Mouse (Mus musculus) left cerebral cortex, postnatal 25 days (tissue): ENCODE data around the gene Lbhd2. TPM values are rescaled to one million over a fixed set of nuclear protein-coding genes. Genes with fewer than 3 reads are reported as not detected.

Experiments
- DNase-seq, 2 experiments: peaks; one replicate each; pipeline ENCODE4 v3.0.0; 2022; ENCODE audit warnings: low spot score in 2 of 2, mixed read lengths in 1 of 2
- intact Hi-C: fragments of 180-260 bp; cut with DNase I; formaldehyde crosslinking; loops from one replicate; pipeline ENCODE4 v1.15.1; 2025
- total RNA-seq, 2 experiments: library from RNA; stranded (reverse); gene quantifications; 2 replicates each; pipeline ENCODE4 v1.2.3; 2021

Lbhd2 gene
- total RNA-seq, 2 experiments from 2014 or later = 1.5 to 2.5 TPM

GRCm38 (mm10) chr12:111396997-111397396, 9.6 kb upstream of the Lbhd2 start:
- intact Hi-C loops = no loop called here
- peak in 1 of 2 experiments; percentile 28 for DNase-seq

- peak; percentile 78 to 83 for DNase-seq
- intact Hi-C loops = no loop called here
Measured at GRCm38 (mm10) chr12:111401454-111402184, 5.0 kb upstream of the Lbhd2 start.

GRCm38 (mm10) chr12:111404880-111405279, 1.7 kb upstream of the Lbhd2 start:
- DNase-seq = no peak
- intact Hi-C loops = no loop called here

GRCm38 (mm10) chr12:111409583-111409982, 3.0 kb downstream of the Lbhd2 start:
- intact Hi-C loops = no loop called here
- DNase-seq = no peak

GRCm38 (mm10) chr12:111411631-111412355, 5.2 kb downstream of the Lbhd2 start:
- no peak for DNase-seq
- intact Hi-C loops = no loop called here

- intact Hi-C loops = no loop called here
- no peak for DNase-seq
Measured at GRCm38 (mm10) chr12:111412581-111413284, 6.1 kb downstream of the Lbhd2 start.

- DNase-seq = peak; percentile 84 to 91
- intact Hi-C loops = no loop called here
Measured at GRCm38 (mm10) chr12:111413300-111413699, 6.7 kb downstream of the Lbhd2 start.

- DNase-seq = no peak
- intact Hi-C loops = no loop called here
Measured at GRCm38 (mm10) chr12:111416921-111417779, 10.5 kb downstream of the Lbhd2 start, which contains the start of gene Exoc3l4. TSS of gene Exoc3l4 (plus strand) at chr12:111417017.

GRCm38 (mm10) chr12:111419918-111420317, 13.3 kb downstream of the Lbhd2 start:
- DNase-seq = no peak
- intact Hi-C loops = loop anchor here (10.0 kb wide), 1 partner anchor 225 kb away; no protein-coding TSS in a partner anchor

- intact Hi-C loops = loop anchor here (10.0 kb wide), 1 partner anchor 224 kb away; no protein-coding TSS in a partner anchor
- DNase-seq = no peak
Measured at GRCm38 (mm10) chr12:111420946-111421709, 14.5 kb downstream of the Lbhd2 start.

GRCm38 (mm10) chr12:111422852-111423251, 16.2 kb downstream of the Lbhd2 start:
- intact Hi-C loops = loop anchor here (10.0 kb wide), 1 partner anchor 222 kb away; no protein-coding TSS in a partner anchor

GRCm38 (mm10) chr12:111423570-111424129, 17.0 kb downstream of the Lbhd2 start:
- intact Hi-C loops = loop anchor here (2.0 to 10.0 kb wide), 2 partner anchors 45 to 221 kb away; no protein-coding TSS in a partner anchor

More at GRCm38 (mm10) chr12:111422852-111423251, 16.2 kb downstream of the Lbhd2 start:
- no peak for DNase-seq

GRCm38 (mm10) chr12:111424547-111424946, 17.9 kb downstream of the Lbhd2 start:
- intact Hi-C loops = loop anchor here (2.0 to 10.0 kb wide), 2 partner anchors 44 to 220 kb away; no protein-coding TSS in a partner anchor
- no peak for DNase-seq

More at GRCm38 (mm10) chr12:111423570-111424129, 17.0 kb downstream of the Lbhd2 start:
- no peak for DNase-seq

GRCm38 (mm10) chr12:111425258-111425657, 18.6 kb downstream of the Lbhd2 start:
- intact Hi-C loops = loop anchor here (1.0 to 10.0 kb wide), 3 partner anchors 44 to 220 kb away; no protein-coding TSS in a partner anchor
- DNase-seq = peak; percentile 79 to 83

- intact Hi-C loops = loop anchor here (1.0 to 10.0 kb wide), 4 partner anchors 33 to 219 kb away; no protein-coding TSS in a partner anchor
- DNase-seq = peak; percentile 90 to 93
Measured at GRCm38 (mm10) chr12:111425789-111426460, 19.3 kb downstream of the Lbhd2 start.

- intact Hi-C loops = loop anchor here (10.0 kb wide), 1 partner anchor 217 kb away; no protein-coding TSS in a partner anchor
- DNase-seq = no peak
Measured at GRCm38 (mm10) chr12:111427438-111428113, 21.0 kb downstream of the Lbhd2 start.
